Mouse (Mus musculus) MEL (cell line): Measurements from ENCODE around the gene Rab26. TPM values are rescaled to one million over a fixed set of nuclear protein-coding genes. Genes with fewer than 3 reads are reported as not detected.

ENCODE experiments used
- DNase-seq: peaks from one replicate; pipeline ENCODE4 v3.0.0; 2011; ENCODE audit warnings: low read depth, low spot score
- H3K27ac ChIP-seq: 2 replicates; pipeline ENCODE4 v1.5.1; 2012; ENCODE audit warnings: low read depth, mild to moderate bottlenecking, control low read depth, low read length, moderate library complexity; ENCODE audit not compliant: control insufficient read depth
- H3K27me3 ChIP-seq, 2 experiments: fragments of 150-350 bp in 1 of 2; sonication (generic) in 1 of 2; 2 replicates each; pipeline ENCODE4 v1.6.1; 2012; ENCODE audit warnings: low read length in 2 of 2, mild to moderate bottlenecking in 2 of 2, improper control_type of control experiment in 1 of 2, moderate library complexity in 1 of 2; ENCODE audit not compliant: insufficient read depth in 2 of 2, control insufficient read depth in 1 of 2
- H3K36me3 ChIP-seq, 2 experiments: 2 replicates each; pipeline ENCODE4 v1.6.1; 2012 to 2014; ENCODE audit warnings: low read length in 2 of 2, improper control_type of control experiment in 1 of 2, inconsistent platforms in 1 of 2, mild to moderate bottlenecking in 1 of 2; ENCODE audit not compliant: insufficient read depth in 2 of 2, control insufficient read depth in 1 of 2
- H3K4me1 ChIP-seq, 2 experiments: fragments of 150-350 bp in 1 of 2; sonication (generic) in 1 of 2; 2 replicates each; pipeline ENCODE4 v1.6.1; 2012; ENCODE audit warnings: low read length in 2 of 2, improper control_type of control experiment in 1 of 2, mild to moderate bottlenecking in 1 of 2; ENCODE audit not compliant: insufficient read depth in 2 of 2, control insufficient read depth in 1 of 2
- H3K4me3 ChIP-seq, 2 experiments: fragments of 150-350 bp in 1 of 2; sonication (generic) in 1 of 2; 2 replicates each; pipeline ENCODE4 v1.5.1; 2012; ENCODE audit warnings: low read depth in 2 of 2, low read length in 2 of 2, mild to moderate bottlenecking in 2 of 2, moderate library complexity in 2 of 2, control low read depth in 1 of 2, improper control_type of control experiment in 1 of 2; ENCODE audit not compliant: control insufficient read depth in 1 of 2, insufficient read depth in 1 of 2
- H3K79me2 ChIP-seq: 2 replicates; pipeline ENCODE4 v1.6.1; 2012; ENCODE audit warnings: mild to moderate bottlenecking, low read length, moderate library complexity; ENCODE audit not compliant: control insufficient read depth, poor library complexity, insufficient read depth
- H3K9ac ChIP-seq: 2 replicates; pipeline ENCODE4 v1.6.1; 2012; ENCODE audit warnings: low read depth, mild to moderate bottlenecking, control low read depth, low read length, moderate library complexity; ENCODE audit not compliant: control insufficient read depth, poor library complexity, severe bottlenecking
- H3K9me3 ChIP-seq: fragments of 150-350 bp; sonication (generic); replicated peaks from 2 replicates; pipeline ENCODE4 v1.6.1; 2012; ENCODE audit warnings: mild to moderate bottlenecking, low read length, improper control_type of control experiment, moderate library complexity; ENCODE audit not compliant: insufficient read depth
- BHLHE40 ChIP-seq: IDR thresholded peaks from 2 replicates; pipeline ENCODE4 v1.6.1; 2012; ENCODE audit warnings: low read depth, mild to moderate bottlenecking, inconsistent platforms, low read length, improper control_type of control experiment, borderline replicate concordance
- CHD1 ChIP-seq: IDR thresholded peaks from 2 replicates; pipeline ENCODE4 v1.6.1; 2012; ENCODE audit warnings: low read depth, mild to moderate bottlenecking, inconsistent platforms, low read length, improper control_type of control experiment
- E2F4 ChIP-seq: IDR thresholded peaks from 2 replicates; pipeline ENCODE4 v1.6.1; 2011; ENCODE audit warnings: low read depth, low read length, improper control_type of control experiment, borderline replicate concordance
- ELF1 ChIP-seq: IDR thresholded peaks from 2 replicates; pipeline ENCODE4 v1.6.1; 2014; ENCODE audit warnings: low read depth, mild to moderate bottlenecking, inconsistent platforms, low read length, improper control_type of control experiment, moderate library complexity
- KAT2A ChIP-seq: conservative IDR thresholded peaks from 2 replicates; pipeline ENCODE4 v1.6.1; 2012; ENCODE audit warnings: low read depth, low read length, improper control_type of control experiment, inconsistent platforms
- MAFK ChIP-seq: IDR thresholded peaks from 2 replicates; pipeline ENCODE4 v1.6.1; 2011; ENCODE audit warnings: low read depth, mild to moderate bottlenecking, low read length, improper control_type of control experiment, borderline replicate concordance
- MAX ChIP-seq: IDR thresholded peaks from 2 replicates; pipeline ENCODE4 v1.6.1; 2011; ENCODE audit warnings: low read length, improper control_type of control experiment
- MAZ ChIP-seq: IDR thresholded peaks from 2 replicates; pipeline ENCODE4 v1.6.1; 2012; ENCODE audit warnings: low read depth, mild to moderate bottlenecking, inconsistent platforms, low read length, improper control_type of control experiment
- MEF2A ChIP-seq: IDR thresholded peaks from 2 replicates; pipeline ENCODE4 v1.6.1; 2014; ENCODE audit warnings: low read depth, mild to moderate bottlenecking, inconsistent platforms, low read length, improper control_type of control experiment; ENCODE audit not compliant: poor library complexity, insufficient replicate concordance, severe bottlenecking; ENCODE audit errors: extremely low read depth
- MXI1 ChIP-seq: IDR thresholded peaks from 2 replicates; pipeline ENCODE4 v1.6.1; 2011; ENCODE audit warnings: mild to moderate bottlenecking, low read depth, low read length, improper control_type of control experiment
- NRF1 ChIP-seq: IDR thresholded peaks from 2 replicates; pipeline ENCODE4 v1.6.1; 2014; ENCODE audit warnings: low read depth, mild to moderate bottlenecking, inconsistent platforms, low read length, improper control_type of control experiment, moderate library complexity; ENCODE audit not compliant: poor library complexity, insufficient read depth, severe bottlenecking
- POLR2AphosphoS5 ChIP-seq: IDR thresholded peaks from 2 replicates; pipeline ENCODE4 v1.6.1; 2012; ENCODE audit warnings: low read depth, borderline replicate concordance, mild to moderate bottlenecking, inconsistent platforms, low read length, moderate library complexity, mixed read lengths
- RCOR1 ChIP-seq: IDR thresholded peaks from 2 replicates; pipeline ENCODE4 v1.6.1; 2012; ENCODE audit warnings: low read depth, mild to moderate bottlenecking, inconsistent platforms, low read length, improper control_type of control experiment
- SIN3A ChIP-seq: IDR thresholded peaks from 2 replicates; pipeline ENCODE4 v1.6.1; 2012; ENCODE audit warnings: low read length, improper control_type of control experiment, inconsistent platforms
- SMC3 ChIP-seq: IDR thresholded peaks from 2 replicates; pipeline ENCODE4 v1.6.1; 2011; ENCODE audit warnings: low read depth, low read length, improper control_type of control experiment
- TBP ChIP-seq: IDR thresholded peaks from 2 replicates; pipeline ENCODE4 v1.8.0; 2011; ENCODE audit warnings: low read depth, low read length, improper control_type of control experiment
- TCF12 ChIP-seq: IDR thresholded peaks from 2 replicates; pipeline ENCODE4 v1.6.1; 2014; ENCODE audit warnings: low read depth, mild to moderate bottlenecking, inconsistent platforms, low read length, improper control_type of control experiment, moderate library complexity
- UBTF ChIP-seq: IDR thresholded peaks from 2 replicates; pipeline ENCODE4 v1.6.1; 2012; ENCODE audit warnings: low read depth, mild to moderate bottlenecking, inconsistent platforms, low read length, improper control_type of control experiment, moderate library complexity, borderline replicate concordance; ENCODE audit not compliant: insufficient read depth
- USF2 ChIP-seq, 2 experiments: IDR thresholded peaks; 2 replicates each; pipeline ENCODE4 v1.6.1; 2011 to 2012; ENCODE audit warnings: improper control_type of control experiment in 2 of 2, low read length in 2 of 2, borderline replicate concordance in 1 of 2, inconsistent platforms in 1 of 2, low read depth in 1 of 2, mild to moderate bottlenecking in 1 of 2; ENCODE audit not compliant: insufficient read depth in 1 of 2
- ZC3H11A ChIP-seq: IDR thresholded peaks from 2 replicates; pipeline ENCODE4 v1.6.1; 2012; ENCODE audit warnings: low read depth, mild to moderate bottlenecking, inconsistent platforms, low read length, improper control_type of control experiment
- ZMIZ1 ChIP-seq: IDR thresholded peaks from 2 replicates; pipeline ENCODE4 v1.6.1; 2012; ENCODE audit warnings: low read depth, mild to moderate bottlenecking, inconsistent platforms, low read length, improper control_type of control experiment, moderate library complexity
- polyA plus RNA-seq, 2 experiments: library from polyadenylated mRNA; stranded (reverse) in 1 of 2; unstranded in 1 of 2; fragments of >175 nt in 1 of 2; fragments of >200 nt in 1 of 2; gene quantifications; 2 replicates each; pipeline versions ENCODE4 v1.2.1 to v1.2.4; 2012; ENCODE audit warnings: low replicate concordance in 2 of 2, low read depth in 1 of 2; ENCODE audit not compliant: insufficient read length in 2 of 2, insufficient read depth in 1 of 2, missing spikeins in 1 of 2
- total RNA-seq: library from RNA; depleted of rRNA; stranded (reverse); fragments of 300-350 nt; gene quantifications from 2 replicates; pipeline ENCODE4 v1.2.3, GENCODE M21; 2012

Rab26 gene
- total and polyA plus RNA-seq, 3 experiments: 0.89 to 1.1 TPM; not detected in 1

DNA sequence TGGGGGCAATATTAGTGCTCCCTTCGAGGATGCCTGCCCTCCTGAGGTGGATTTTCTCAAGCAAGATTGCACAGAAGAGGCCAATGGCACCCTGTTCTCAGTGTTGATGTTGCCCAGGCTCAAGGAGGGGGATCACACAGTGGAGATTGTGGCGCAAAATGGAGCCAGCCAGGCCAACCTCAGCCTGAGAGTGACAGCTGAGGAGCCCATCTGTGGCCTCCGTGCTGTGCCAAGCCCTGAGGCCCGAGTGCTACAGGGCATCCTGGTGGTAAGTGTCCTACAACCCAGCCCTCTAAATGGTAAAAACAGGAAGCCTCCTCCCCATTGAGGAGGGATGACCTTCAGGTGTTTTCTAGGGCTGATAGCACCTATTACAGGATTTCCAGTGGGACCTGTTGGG, 35.8 kb upstream of the Rab26 start:
- TF ChIP-seq UBTF: no peak
- no peak for TF ChIP-seq MAX
- TF ChIP-seq E2F4: no peak
- TF ChIP-seq ZMIZ1: no peak
- no peak for TF ChIP-seq ZC3H11A
- no peak for TF ChIP-seq SMC3
- TF ChIP-seq CHD1: no peak
- TF ChIP-seq MXI1: no peak
- no peak for TF ChIP-seq KAT2A
- no peak for TF ChIP-seq TCF12
- TF ChIP-seq ELF1: no peak
- no peak for TF ChIP-seq NRF1
- no peak for TF ChIP-seq RCOR1
- no peak for TF ChIP-seq USF2 (IDR thresholded peaks at IDR 0.05; ENCODE audit: borderline replicate concordance in 1 of 2, insufficient read depth in 1 of 2, low read depth in 1 of 2, low read length in 2 of 2)
- no peak for TF ChIP-seq BHLHE40
- no peak for TF ChIP-seq MAFK
- no peak for TF ChIP-seq SIN3A
- no peak for TF ChIP-seq MEF2A
- DNase-seq: no peak
- peaks cover 0 to 11% of the 10 kb centered on the region in 2 experiments; a peak in 3 of 4 replicates for H3K36me3 ChIP-seq
- no peak overlapping the region for H3K4me3 ChIP-seq
- no peak overlapping the region for H3K27ac ChIP-seq
- H3K79me2 ChIP-seq: no peaks in the 10 kb centered on the region
- peaks cover 12 to 13% of the 10 kb centered on the region in 2 experiments for H3K4me1 ChIP-seq
- H3K9me3 ChIP-seq: no peaks in the 10 kb centered on the region
- H3K27me3 ChIP-seq: no peaks in the 10 kb centered on the region
- H3K9ac ChIP-seq: no peak overlapping the region

- Histone ChIP-seq H3K27ac (peak overlapping the region; percentile 19), H3K4me1 (peaks cover 12 to 13% of the 10 kb centered on the region in 2 experiments), H3K79me2 (no peaks in the 10 kb centered on the region), H3K4me3 (no peak overlapping the region), H3K27me3 (no peaks in the 10 kb centered on the region), H3K9me3 (no peaks in the 10 kb centered on the region), H3K9ac (peak overlapping the region; percentile 38), H3K36me3 (peaks cover 0 to 11% of the 10 kb centered on the region in 2 experiments; a peak in 3 of 4 replicates)
- TF ChIP-seq SMC3 (no peak), SIN3A (peak; percentile 41; the same call in 1 of the 2 replicates), MAZ (no peak; the same call in 1 of the 2 replicates), TBP (no peak), POLR2AphosphoS5 (no peak)
- peak; percentile 89 for DNase-seq
Measured at GRCm38 (mm10) chr17:24567034-24567779, 33.2 kb upstream of the Rab26 start.
